Mouse (Mus musculus): ENCODE measurements around the gene Ftl1.

- TF ChIP-seq CTCF (IDR thresholded peaks at IDR 0.05) (peak; percentile 83), EP300 (IDR thresholded peaks at IDR 0.05) (no peak)
Measured at GRCm38 (mm10) chr7:45477003-45477402, 17.3 kb upstream of the Ftl1 start.

All from lung, postnatal 0 days (tissue).